Mouse (Mus musculus): ENCODE measurements around the gene Dab2ip.

GRCm38 (mm10) chr2:35678440-35678839 lies 120.4 kb downstream of the Dab2ip start:
- TF ChIP-seq UBTF (IDR thresholded peaks at IDR 0.05; ENCODE audit: low read depth, low read length) (no peak), CTCF (conservative IDR thresholded peaks at IDR 0.05 in 1 of 2, IDR thresholded peaks at IDR 0.05 in 1 of 2; ENCODE audit: low read depth in 2 of 2, low read length in 2 of 2) (no peak), USF1 (IDR thresholded peaks at IDR 0.05; ENCODE audit: low read depth, low read length) (no peak), IRF4 (IDR thresholded peaks at IDR 0.05; ENCODE audit: low read depth, low read length) (no peak), ZKSCAN1 (IDR thresholded peaks at IDR 0.05; ENCODE audit: borderline replicate concordance, low read depth, low read length) (no peak), NRF1 (IDR thresholded peaks at IDR 0.05; ENCODE audit: low read depth, low read length) (no peak), MYC (IDR thresholded peaks at IDR 0.05; ENCODE audit: low read depth, low read length) (no peak), RAD21 (IDR thresholded peaks at IDR 0.05; ENCODE audit: low read depth, low read length) (no peak), E2F4 (IDR thresholded peaks at IDR 0.05; ENCODE audit: insufficient replicate concordance, low read depth, low read length) (no peak), TCF12 (IDR thresholded peaks at IDR 0.05; ENCODE audit: low read depth, low read length) (no peak), ETS1 (conservative IDR thresholded peaks at IDR 0.05; ENCODE audit: low read depth, low read length) (no peak), POLR2A (IDR thresholded peaks at IDR 0.05; ENCODE audit: low read depth, low read length) (no peak), EP300 (IDR thresholded peaks at IDR 0.05; ENCODE audit: low read length) (no peak)
